Mouse (Mus musculus): ENCODE data around the gene Hoxd3.
A peak's percentile ranks its signal among the peaks of the same experiment; 100 is the strongest.

Hoxd3 gene

GRCm38 (mm10) chr2:74711721-74712621 is at the start of gene Hoxd3, which contains the start of gene Hoxd4:
Gene Hoxd3 (plus strand): TSS chr2:74711927.
Gene Hoxd4 (plus strand): TSS chr2:74711929.
- DNase-seq (ENCODE audit: low spot score in 2 of 2), result no peak

GRCm38 (mm10) chr2:74663291-74663925 is 48.3 kb upstream of the Hoxd3 start:
- DNase-seq (ENCODE audit: low spot score in 2 of 2), result peak in 1 of 2 experiments; percentile 69

GRCm38 (mm10) chr2:74666411-74666810 is 45.3 kb upstream of the Hoxd3 start:
- DNase-seq (ENCODE audit: low spot score in 2 of 2), result no peak

- no peak for DNase-seq (ENCODE audit: low spot score in 2 of 2)
These were observed 44.4 kb upstream of the Hoxd3 start for GRCm38 (mm10) chr2:74667191-74667841.

- DNase-seq (ENCODE audit: low spot score in 2 of 2), result no peak
These were observed 43.8 kb upstream of the Hoxd3 start, which contains the start of gene Hoxd13 for GRCm38 (mm10) chr2:74667842-74668357. Gene Hoxd13 (plus strand): TSS chr2:74668310.

- DNase-seq (ENCODE audit: low spot score in 2 of 2), result no peak
These were observed 43.1 kb upstream of the Hoxd3 start for GRCm38 (mm10) chr2:74668370-74669229.

GRCm38 (mm10) chr2:74669230-74669578 is 42.5 kb upstream of the Hoxd3 start:
- DNase-seq (ENCODE audit: low spot score in 2 of 2), result no peak

GRCm38 (mm10) chr2:74669650-74670235 is 42.0 kb upstream of the Hoxd3 start:
- no peak for DNase-seq (ENCODE audit: low spot score in 2 of 2)

GRCm38 (mm10) chr2:74670632-74671188 is 41.0 kb upstream of the Hoxd3 start:
- DNase-seq (ENCODE audit: low spot score in 2 of 2), result no peak

GRCm38 (mm10) chr2:74671847-74672246 is 39.9 kb upstream of the Hoxd3 start:
- DNase-seq (ENCODE audit: low spot score in 2 of 2), result no peak

GRCm38 (mm10) chr2:74672481-74673362 is 39.0 kb upstream of the Hoxd3 start:
- no peak for DNase-seq (ENCODE audit: low spot score in 2 of 2)

- DNase-seq (ENCODE audit: low spot score in 2 of 2), result no peak
These were observed 37.8 kb upstream of the Hoxd3 start for GRCm38 (mm10) chr2:74673835-74674425.

GRCm38 (mm10) chr2:74674881-74675665 is 36.7 kb upstream of the Hoxd3 start, which contains the start of gene Hoxd12:
Gene Hoxd12 (plus strand): TSS chr2:74675013.
- no peak for DNase-seq (ENCODE audit: low spot score in 2 of 2)

GRCm38 (mm10) chr2:74675666-74676282 is 36.0 kb upstream of the Hoxd3 start:
- DNase-seq (ENCODE audit: low spot score in 2 of 2), result no peak

GRCm38 (mm10) chr2:74676376-74677052 is 35.2 kb upstream of the Hoxd3 start:
- no peak for DNase-seq (ENCODE audit: low spot score in 2 of 2)

GRCm38 (mm10) chr2:74677106-74677505 is 34.6 kb upstream of the Hoxd3 start:
- DNase-seq (ENCODE audit: low spot score in 2 of 2), result no peak
